Mouse (Mus musculus): Measurements from ENCODE around the gene Cerkl.

The Cerkl gene

DNA sequence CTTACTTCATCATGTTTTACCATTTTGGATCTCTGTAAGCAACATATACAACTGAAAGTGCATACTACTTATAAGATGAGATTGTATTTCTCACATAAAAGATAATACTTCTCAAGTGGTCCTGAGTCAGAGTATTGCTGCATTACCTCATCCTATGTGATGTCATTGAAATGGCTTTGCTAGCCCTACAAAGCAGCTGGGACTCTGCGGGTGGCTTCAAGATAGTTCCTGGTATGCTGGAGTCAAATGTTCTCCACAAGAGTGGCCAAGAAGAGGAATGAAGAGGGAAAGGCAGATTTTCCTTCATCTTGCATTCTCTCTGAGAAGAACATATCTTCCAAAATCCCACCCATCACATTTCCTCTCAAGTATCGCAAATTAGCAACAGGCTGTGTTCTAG is 13.2 kb downstream of the Cerkl start:
- no peak for DNase-seq (ENCODE audit: low spot score)

GRCm38 (mm10) chr2:79442906-79443305 is 13.7 kb downstream of the Cerkl start:
- no peak for DNase-seq (ENCODE audit: low spot score)

DNA sequence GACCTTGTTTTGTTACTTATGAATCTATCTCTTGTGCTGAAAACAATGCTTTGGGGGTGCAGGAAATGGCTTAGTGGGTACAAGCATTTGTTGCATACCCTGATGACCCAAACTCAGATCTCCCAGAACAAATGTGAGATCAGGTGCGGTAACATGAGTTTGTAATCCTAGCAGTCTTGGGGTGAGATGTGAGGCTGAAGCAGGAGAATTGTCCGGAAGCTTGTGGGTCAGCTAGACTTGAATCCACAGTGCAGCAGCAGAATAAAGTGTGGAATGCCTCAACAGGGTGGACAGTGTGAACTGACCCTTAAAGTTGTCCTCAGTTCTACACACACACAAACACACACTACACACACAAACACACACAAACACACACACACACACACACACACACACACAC is 14.4 kb downstream of the Cerkl start:
- no peak for DNase-seq (ENCODE audit: low spot score)

DNA sequence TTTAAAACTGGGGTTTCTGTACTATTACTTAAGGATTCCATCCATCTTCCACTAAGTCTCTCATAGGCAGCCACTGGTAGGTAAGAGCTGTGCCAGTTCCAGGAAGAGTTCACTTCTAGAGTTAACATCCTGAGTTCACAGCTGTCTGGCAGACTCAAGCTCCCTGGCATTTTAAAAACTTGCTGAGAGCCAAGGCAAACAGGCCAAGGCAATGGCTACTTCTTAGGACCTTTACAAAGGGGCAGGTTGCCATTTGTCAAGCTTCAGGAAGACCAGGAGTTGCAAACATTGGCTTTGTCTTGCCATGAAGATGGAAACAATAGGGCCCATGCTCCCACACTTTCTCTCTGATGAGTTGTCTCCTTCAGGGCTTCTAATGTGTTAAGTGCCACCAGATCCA is 26.5 kb downstream of the Cerkl start:
- DNase-seq (ENCODE audit: low spot score): no peak

- no peak for DNase-seq (ENCODE audit: low spot score)
Observed at GRCm38 (mm10) chr2:79429650-79430049, 26.9 kb downstream of the Cerkl start.

- DNase-seq (ENCODE audit: low spot score): no peak
Observed at GRCm38 (mm10) chr2:79429108-79429507, 27.5 kb downstream of the Cerkl start.

- DNase-seq (ENCODE audit: low spot score): no peak
Observed at GRCm38 (mm10) chr2:79428569-79429104, 27.9 kb downstream of the Cerkl start.

- DNase-seq (ENCODE audit: low spot score): no peak
Observed at GRCm38 (mm10) chr2:79428022-79428421, 28.6 kb downstream of the Cerkl start.

DNA sequence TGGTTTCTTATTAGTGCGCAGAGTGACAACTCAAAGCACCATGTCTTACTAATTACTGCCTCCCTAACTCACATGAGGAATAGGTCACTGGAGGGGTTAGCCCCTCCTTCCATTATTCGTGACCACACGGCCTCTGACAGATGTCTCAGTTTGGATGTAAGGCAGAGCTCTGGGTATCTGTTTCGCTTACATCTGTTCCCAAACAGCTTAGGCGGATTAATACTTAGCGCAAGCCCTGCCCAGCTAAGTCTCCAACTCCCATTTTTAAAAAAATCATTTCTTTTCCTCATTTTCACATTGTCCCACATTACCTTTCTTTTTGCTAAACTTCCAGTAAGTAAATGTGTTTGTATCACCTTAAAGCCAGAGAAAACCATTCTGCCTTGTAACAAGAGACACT is 34.9 kb downstream of the Cerkl start:
- DNase-seq (ENCODE audit: low spot score): no peak

GRCm38 (mm10) chr2:79414505-79414904 is 42.1 kb downstream of the Cerkl start:
- DNase-seq (ENCODE audit: low spot score): no peak

- no peak for DNase-seq (ENCODE audit: low spot score)
Observed at GRCm38 (mm10) chr2:79410903-79411255, 45.7 kb downstream of the Cerkl start.

- no peak for DNase-seq (ENCODE audit: low spot score)
Observed at GRCm38 (mm10) chr2:79410247-79410902, 46.2 kb downstream of the Cerkl start.

GRCm38 (mm10) chr2:79405661-79406405 is 50.8 kb downstream of the Cerkl start:
- DNase-seq (ENCODE audit: low spot score): no peak

DNA sequence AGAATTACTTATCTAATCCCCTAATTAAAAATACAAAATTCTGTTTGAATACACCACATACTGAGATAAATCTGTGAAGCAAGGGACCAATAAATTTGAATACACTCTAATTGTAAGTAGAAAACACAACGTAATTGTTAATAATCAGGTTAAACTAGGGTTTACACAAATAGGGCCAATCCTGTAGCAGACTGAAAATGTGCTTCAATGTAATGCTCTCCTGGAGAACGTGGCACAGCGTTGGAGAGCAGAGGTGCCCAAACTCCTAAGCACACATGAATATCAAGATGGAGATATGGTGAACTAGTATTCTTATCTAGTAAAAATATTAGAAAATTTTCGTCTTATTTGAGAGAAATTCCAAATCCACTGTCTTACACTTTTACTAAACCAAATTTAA is 56.5 kb downstream of the Cerkl start:
- no peak for DNase-seq (ENCODE audit: low spot score)

GRCm38 (mm10) chr2:79399234-79400000 is 57.2 kb downstream of the Cerkl start:
- DNase-seq (ENCODE audit: low spot score): no peak

DNA sequence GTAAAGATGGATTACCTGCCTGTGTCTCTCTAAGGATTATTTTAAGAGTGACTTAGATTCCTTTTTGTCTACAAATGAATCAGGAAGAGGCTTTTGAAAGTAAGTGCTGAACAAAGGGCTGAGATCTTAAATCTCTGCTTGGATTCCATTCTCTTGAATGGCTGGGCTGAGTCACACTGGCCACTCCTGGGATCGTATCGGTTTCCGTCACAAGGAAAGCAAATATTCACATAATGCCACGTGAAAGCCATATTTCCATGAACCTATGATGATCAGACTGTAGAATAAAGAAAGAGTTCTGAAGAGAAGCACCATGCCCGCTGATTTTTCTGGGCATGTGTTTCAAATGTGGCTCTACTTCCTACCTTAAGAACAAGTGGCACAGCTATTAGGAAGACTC is 57.8 kb downstream of the Cerkl start:
- DNase-seq (ENCODE audit: low spot score): no peak

DNA sequence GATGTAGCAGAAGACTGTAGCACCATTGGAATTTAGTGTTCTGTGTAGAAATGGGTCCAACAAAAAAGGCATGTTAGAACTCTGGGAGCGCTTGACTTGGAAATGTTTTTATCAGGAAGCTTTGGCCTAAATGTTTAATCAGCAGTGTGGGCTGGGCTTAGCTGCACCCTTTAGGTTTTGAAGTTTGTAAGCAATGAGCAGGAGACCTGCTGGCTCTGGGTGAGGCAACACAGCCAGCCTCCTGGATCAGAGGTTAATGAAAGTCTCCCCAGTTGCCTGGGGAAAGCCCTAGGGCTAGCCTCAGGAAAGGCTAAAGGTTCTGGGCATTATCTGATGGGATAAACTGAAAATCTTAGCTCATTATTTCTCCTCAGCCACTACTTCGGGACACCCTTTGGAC is 58.2 kb downstream of the Cerkl start:
- no peak for DNase-seq (ENCODE audit: low spot score)

- no peak for DNase-seq (ENCODE audit: low spot score)
Observed at GRCm38 (mm10) chr2:79397107-79397506, 59.5 kb downstream of the Cerkl start.

DNA sequence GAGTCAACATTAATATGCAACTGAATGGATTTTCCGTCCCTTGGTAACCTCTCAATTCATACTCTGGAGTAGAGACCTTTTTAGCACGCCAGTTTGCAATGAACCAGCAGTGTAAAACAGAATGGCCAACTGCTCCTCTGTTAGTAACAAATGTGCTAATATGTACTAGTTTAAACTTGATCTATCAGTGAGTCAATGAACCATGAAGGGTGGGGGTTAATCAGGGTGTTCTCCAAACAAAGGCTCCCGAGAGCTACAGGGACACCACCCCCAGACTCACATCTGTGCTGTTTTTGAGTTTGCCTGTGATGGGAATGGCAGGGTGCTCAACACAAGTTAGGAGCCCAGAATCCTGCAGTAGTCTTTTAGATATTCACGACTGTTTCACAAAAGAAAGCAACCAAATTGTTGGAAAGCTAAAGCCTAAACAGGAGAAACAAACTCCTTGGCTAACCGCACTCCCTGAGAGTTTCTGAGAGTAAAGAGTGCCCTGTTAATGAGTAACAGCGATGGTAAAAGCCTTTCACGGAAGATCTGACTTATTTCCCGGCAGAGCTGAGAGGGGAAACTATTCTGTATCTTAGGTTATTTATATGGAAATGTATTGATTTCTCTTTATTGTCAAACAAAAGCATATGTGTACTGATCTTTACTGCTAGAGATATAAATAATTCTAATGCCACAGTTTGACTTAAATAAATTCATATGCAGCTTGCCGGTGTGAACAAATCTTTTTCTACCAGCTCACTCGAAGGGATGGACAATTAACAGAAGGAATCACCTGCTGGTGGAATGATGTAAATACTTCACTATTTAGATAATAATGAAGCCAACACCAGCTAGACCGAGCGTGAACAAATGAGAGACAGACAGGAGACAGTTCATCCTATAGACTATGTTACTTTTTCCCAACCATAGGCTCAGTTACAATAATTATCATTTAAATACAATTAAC is 77.2 kb downstream of the Cerkl start:
- no peak for DNase-seq (ENCODE audit: low spot score)

GRCm38 (mm10) chr2:79378346-79379086 is 78.1 kb downstream of the Cerkl start:
- no peak for DNase-seq (ENCODE audit: low spot score)
